ENCODE assay signal across 10 mouse cellular contexts in the genomic region with DNA sequence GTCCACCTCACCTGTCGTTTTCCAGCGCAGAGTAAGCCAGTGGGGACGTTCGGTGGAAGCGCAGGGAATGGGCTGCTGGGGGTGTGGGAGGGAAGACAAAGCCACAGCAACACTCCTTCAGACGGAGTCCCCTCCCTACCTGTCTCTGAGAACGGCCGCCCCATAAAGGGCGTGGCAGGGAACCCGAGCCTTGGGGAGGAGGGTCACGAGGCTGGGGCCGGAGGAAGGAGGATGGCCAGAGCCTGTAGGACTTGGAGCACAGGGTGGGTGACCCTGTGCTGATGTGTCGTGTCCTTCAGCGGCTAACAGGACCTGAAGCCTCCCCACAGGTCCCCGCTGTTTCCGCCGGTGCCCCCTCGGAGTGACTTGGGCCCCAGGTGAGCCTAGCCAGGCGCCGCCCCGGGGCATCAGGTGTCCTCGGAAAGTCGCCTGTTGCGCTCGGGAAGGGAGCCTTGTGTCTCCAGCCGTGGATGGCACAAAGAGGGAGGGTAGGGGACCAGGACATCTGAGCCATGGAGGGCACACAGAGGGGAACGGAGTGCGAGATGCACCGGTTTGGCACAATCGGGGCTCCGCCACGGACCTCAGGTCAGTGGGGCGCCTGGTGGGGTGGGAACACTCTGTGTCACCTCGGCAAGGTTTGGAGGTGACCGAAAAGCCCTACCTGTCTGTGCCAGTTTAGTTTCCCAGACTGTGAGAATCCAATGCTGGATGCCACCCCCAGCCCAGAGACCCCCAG. TPM values are rescaled to one million over a fixed set of nuclear protein-coding genes. Genes with fewer than 3 reads are reported as not detected.
DNase-seq lines count a peak whose midpoint lies in the region; ATAC-seq and TF ChIP-seq lines count a peak whose summit lies in the region.
"Had no signal": no experiment of that assay in that cellular context is flagged by ENCODE, and none has a peak within 500 bp of the region (broad histone marks: within the 10 kb centered on the region; RNA-seq: fewer than 3 reads in every experiment).

Mcoln3 (plus strand) TSS at position 193 of the 739 bp plus-strand sequence.

- WGBS in neural tube, embryonic 12.5 days: 12% methylated on average over 35 of the region's 35 CpGs
- WGBS in hindbrain, embryonic 13.5 days: 9% methylated on average over 35 of the region's 35 CpGs
- WGBS in liver, embryonic 15.5 days (ENCODE audit: insufficient replicate concordance): 13% methylated on average over 35 of the region's 35 CpGs
- WGBS in stomach, postnatal 0 days: 14% methylated on average over 34 of the region's 35 CpGs

- H3K4me3 ChIP-seq in neural tube, embryonic 12.5 days: no peak within 1 kb of the TSS
- no peak within 1 kb of the TSS for H3K4me3 ChIP-seq in hindbrain, embryonic 13.5 days
- no peak within 1 kb of the TSS for H3K4me3 ChIP-seq in liver, embryonic 15.5 days (replicated peaks)
- H3K4me3 ChIP-seq in stomach, postnatal 0 days (ENCODE audit: low read depth, low read length): peak within 1 kb of the TSS; percentile 6; the same call in 1 of the 2 replicates
- H3K4me3 ChIP-seq: myocyte had no signal

- H3K4me1 ChIP-seq in neural tube, embryonic 12.5 days: peaks cover 8% of the 10 kb centered on the region; the same call in 1 of the 2 replicates
- H3K4me1 ChIP-seq in hindbrain, embryonic 13.5 days (replicated peaks): peaks cover 13% of the 10 kb centered on the region
- H3K4me1 ChIP-seq in liver, embryonic 15.5 days (replicated peaks): no peaks in the 10 kb centered on the region; the same call in 1 of the 2 replicates
- H3K4me1 ChIP-seq in stomach, postnatal 0 days (replicated peaks; ENCODE audit: control insufficient read depth, insufficient read depth): no peaks in the 10 kb centered on the region

- H3K36me3 ChIP-seq in neural tube, embryonic 12.5 days: no peaks in the 10 kb centered on the region
- H3K36me3 ChIP-seq in hindbrain, embryonic 13.5 days: no peaks in the 10 kb centered on the region
- H3K36me3 ChIP-seq in liver, embryonic 15.5 days (replicated peaks): no peaks in the 10 kb centered on the region
- no peaks in the 10 kb centered on the region for H3K36me3 ChIP-seq in stomach, postnatal 0 days (ENCODE audit: control insufficient read depth, insufficient read depth, low read length)

- ATAC-seq in neural tube, embryonic 12.5 days (ENCODE audit: low FRiP score, low read depth): peak; percentile 31; the same call in 1 of the 2 replicates
- ATAC-seq in hindbrain, embryonic 13.5 days (ENCODE audit: low FRiP score): 0 out of 2 replicates have a peak, but pooled peaks have one; percentile 24
- ATAC-seq in liver, embryonic 15.5 days (ENCODE audit: insufficient read depth): no peak
- peak; percentile 26; the same call in 1 of the 2 replicates for ATAC-seq in stomach, postnatal 0 days (ENCODE audit: low FRiP score, low TSS enrichment)

- no peak for TF ChIP-seq CTCF in stomach, postnatal 0 days (IDR thresholded peaks at IDR 0.05; ENCODE audit: low read depth)

- H3K9me3 ChIP-seq in neural tube, embryonic 12.5 days: no peaks in the 10 kb centered on the region
- H3K9me3 ChIP-seq in hindbrain, embryonic 13.5 days: no peaks in the 10 kb centered on the region
- no peaks in the 10 kb centered on the region for H3K9me3 ChIP-seq in liver, embryonic 15.5 days (replicated peaks)
- H3K9me3 ChIP-seq in stomach, postnatal 0 days (ENCODE audit: control insufficient read depth, low read length): no peaks in the 10 kb centered on the region

- DNase-seq in neural tube, embryonic 10.5 days (ENCODE audit: extremely low spot score, low spot score): no peak
- DNase-seq in stomach, postnatal 0 days (ENCODE audit: low spot score): peak; percentile 37
- no peak for DNase-seq in spleen, postnatal 4 days (ENCODE audit: low spot score in 2 of 2)
- no peak for DNase-seq in adrenal gland, adult 2 months
- no peak for DNase-seq in spleen, adult 12 weeks (ENCODE audit: low spot score)
- DNase-seq: cerebellum, adult 8-10 months had no signal

- TF ChIP-seq EP300 in stomach, postnatal 0 days (optimal IDR thresholded peaks at IDR 0.05): no peak

- peaks cover 27% of the 10 kb centered on the region for H3K27me3 ChIP-seq in neural tube, embryonic 12.5 days (replicated peaks)
- H3K27me3 ChIP-seq in hindbrain, embryonic 13.5 days: peaks cover 33% of the 10 kb centered on the region
- H3K27me3 ChIP-seq in liver, embryonic 15.5 days: peaks cover 39% of the 10 kb centered on the region
- H3K27me3 ChIP-seq in stomach, postnatal 0 days (ENCODE audit: control insufficient read depth, insufficient read depth, low read length): 0 out of 2 replicates have a peak, but pooled peaks cover 2% of the 10 kb centered on the region

- no peak within 1 kb of the TSS for H3K27ac ChIP-seq in neural tube, embryonic 12.5 days
- H3K27ac ChIP-seq in hindbrain, embryonic 13.5 days: no peak within 1 kb of the TSS
- no peak within 1 kb of the TSS for H3K27ac ChIP-seq in liver, embryonic 15.5 days (replicated peaks)
- H3K27ac ChIP-seq in stomach, postnatal 0 days (replicated peaks): no peak within 1 kb of the TSS

- H3K9ac ChIP-seq in neural tube, embryonic 12.5 days: 0 out of 2 replicates have a peak within 1 kb of the TSS, but pooled peaks have one; percentile 18
- no peak within 1 kb of the TSS for H3K9ac ChIP-seq in hindbrain, embryonic 13.5 days
- H3K9ac ChIP-seq in liver, embryonic 15.5 days: no peak within 1 kb of the TSS
- H3K9ac ChIP-seq in stomach, postnatal 0 days (ENCODE audit: low read length): no peak within 1 kb of the TSS

- H3K4me2 ChIP-seq in neural tube, embryonic 12.5 days (replicated peaks): peak within 1 kb of the TSS; percentile 36
- H3K4me2 ChIP-seq in hindbrain, embryonic 13.5 days: peak within 1 kb of the TSS; percentile 31
- H3K4me2 ChIP-seq in liver, embryonic 15.5 days: peak within 1 kb of the TSS; percentile 25
- H3K4me2 ChIP-seq in stomach, postnatal 0 days (replicated peaks; ENCODE audit: low read depth): peak within 1 kb of the TSS; percentile 46

RNA-seq across cellular contexts. Expression of gene Mcoln3, which starts in this region (rescaled TPM):
- polyA plus RNA-seq in neural tube, embryonic 12.5 days (2016; fragmentation: Nextera tagmentation; extraction: Ambion mirVana): 1.9 and 2.2 TPM in 2 replicates
- 0.53 and 0.66 TPM in 2 replicates for polyA plus RNA-seq in hindbrain, embryonic 13.5 days (2015; fragmentation: Nextera tagmentation; extraction: Ambion mirVana)
- 0.03 and 0.08 TPM in 2 replicates for polyA plus RNA-seq in liver, embryonic 15.5 days (2015; fragmentation: Nextera tagmentation; extraction: Ambion mirVana)
- not detected in 2 replicates for polyA plus RNA-seq in stomach, postnatal 0 days (2015; fragmentation: Nextera tagmentation; extraction: Ambion mirVana)
- total RNA-seq in adrenal gland, adult 2 months (2021): not detected
- not detected in 2 replicates for polyA plus RNA-seq in adrenal gland, adult 2 months (2012; rRNA removed)
- polyA plus RNA-seq: myocyte had no signal

Comparison
In these comparisons a context has a peak if more than half of its experiments do, and no peak if none do; other contexts are left out.
1. Peak in ATAC-seq and H3K4me2 ChIP-seq in hindbrain, embryonic 13.5 days; RNA of the gene not detected or under 1 TPM.
2. Peak in DNase-seq, ATAC-seq, H3K4me3 ChIP-seq and H3K4me2 ChIP-seq in stomach, postnatal 0 days; RNA of the gene not detected or under 1 TPM.